Mouse (Mus musculus): ENCODE results near the gene Gm36028. TPM values are rescaled to one million over a fixed set of nuclear protein-coding genes. Genes with fewer than 3 reads are reported as not detected.

Gene Gm36028
- polyA plus RNA-seq, 1 experiment from 2014 or later = 1.1 TPM

DNA sequence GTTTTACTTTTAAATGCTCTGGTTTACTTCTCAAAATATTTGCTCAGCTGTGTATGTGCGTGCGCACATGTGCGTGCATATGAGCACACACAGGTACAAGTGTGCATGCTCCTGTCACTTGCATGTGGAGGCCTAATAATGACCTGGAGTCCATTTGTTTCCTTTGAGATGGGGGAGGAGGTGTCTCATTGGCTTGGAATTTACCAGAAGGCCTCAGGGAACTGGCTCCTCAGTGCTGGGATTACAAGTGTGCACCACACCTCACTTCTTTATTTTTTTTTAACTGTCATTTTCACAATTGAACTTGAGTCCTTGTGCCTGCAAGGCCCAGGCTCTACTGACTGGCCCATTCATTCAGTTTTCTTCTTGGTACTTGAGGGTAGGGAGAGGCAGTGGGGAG, 16.5 kb upstream of the Gm36028 start:
- Histone ChIP-seq H3K4me3 (replicated peaks) (no peak overlapping the region), H3K9ac (no peak overlapping the region), H3K36me3 (peaks cover 9% of the 10 kb centered on the region), H3K27me3 (replicated peaks) (no peaks in the 10 kb centered on the region), H3K27ac (no peak overlapping the region), H3K4me2 (no peak overlapping the region), H3K4me1 (no peaks in the 10 kb centered on the region), H3K9me3 (no peaks in the 10 kb centered on the region)
- 92% methylated on average over 3 of the region's 3 CpGs for WGBS
- ATAC-seq (ENCODE audit: insufficient read depth, low FRiP score, low read depth) = no peak

DNA sequence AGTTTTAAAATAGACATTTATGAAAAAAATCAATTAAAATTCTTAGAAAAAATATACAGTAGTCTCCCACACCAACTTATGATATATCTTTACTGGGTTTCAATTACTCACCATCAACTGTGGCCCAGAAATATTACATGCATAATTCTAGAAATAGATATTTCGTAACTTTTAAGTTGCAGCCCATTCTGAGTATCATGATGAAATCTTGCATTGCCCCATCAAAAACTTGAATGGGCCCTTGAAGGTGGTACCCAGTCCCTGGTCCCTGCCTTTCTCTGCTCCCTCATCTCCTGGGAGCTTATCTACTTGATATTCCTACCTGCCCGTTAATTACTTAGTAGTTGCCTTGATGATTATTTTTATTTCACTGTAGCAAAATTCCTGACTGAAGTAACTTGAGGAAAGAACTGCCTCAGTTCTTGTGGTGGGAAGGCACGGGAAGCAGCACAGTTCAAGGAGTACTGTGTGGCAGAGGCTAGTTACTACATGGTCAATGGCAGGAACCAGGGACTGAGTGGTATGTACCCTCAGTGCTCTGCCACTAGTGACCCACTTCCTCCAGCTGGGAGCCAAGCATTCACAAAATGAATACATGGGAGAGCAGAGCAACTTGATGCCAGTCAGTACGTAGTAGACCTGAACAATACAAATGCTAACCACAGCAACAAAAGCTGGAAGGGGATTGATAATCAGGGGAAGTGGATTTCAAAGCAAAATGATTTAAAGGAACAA, 13.7 kb upstream of the Gm36028 start:
- 89% methylated on average over 4 of the region's 4 CpGs for WGBS
- Histone ChIP-seq H3K27me3 (replicated peaks) (no peaks in the 10 kb centered on the region), H3K4me3 (replicated peaks) (no peak overlapping the region), H3K27ac (no peak overlapping the region), H3K4me1 (peaks cover 15% of the 10 kb centered on the region), H3K36me3 (0 out of 2 replicates have a peak, but pooled peaks cover 2% of the 10 kb centered on the region), H3K9ac (no peak overlapping the region), H3K9me3 (no peaks in the 10 kb centered on the region), H3K4me2 (no peak overlapping the region)
- ATAC-seq (ENCODE audit: insufficient read depth, low FRiP score, low read depth) = no peak

DNA sequence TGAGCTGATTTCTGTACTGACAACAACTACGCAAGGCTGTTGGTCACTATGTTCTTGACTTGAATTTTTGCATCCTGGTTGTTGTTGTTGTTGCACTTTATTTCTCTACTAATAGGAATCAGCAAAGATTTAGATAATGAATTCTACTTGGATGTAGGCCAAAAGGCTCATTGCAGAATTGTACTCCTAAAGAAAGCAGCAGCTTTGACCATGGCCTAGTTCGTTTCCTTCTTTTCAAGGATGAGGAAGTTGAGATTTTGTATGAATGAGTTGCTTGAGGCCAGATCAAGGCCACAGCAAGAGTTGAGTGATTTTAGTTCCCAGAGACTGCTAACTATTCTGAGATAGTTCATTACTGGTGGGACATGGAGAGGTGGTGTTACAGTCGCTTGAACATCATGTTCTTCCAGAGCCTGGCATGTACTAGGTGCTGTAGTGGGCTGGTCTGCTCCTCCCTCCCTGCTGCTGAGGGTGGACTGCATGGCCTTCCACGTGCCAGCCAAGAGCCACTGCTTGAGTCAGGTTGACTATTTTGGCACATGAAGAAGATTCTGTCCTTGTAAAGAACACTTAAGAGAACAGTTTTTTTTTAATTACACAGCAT, 10.3 kb upstream of the Gm36028 start:
- H3K4me3 ChIP-seq (replicated peaks) = no peak overlapping the region
- 70% methylated on average over 4 of the region's 4 CpGs for WGBS
- H3K9ac ChIP-seq = no peak overlapping the region
- peaks cover 16% of the 10 kb centered on the region for H3K4me1 ChIP-seq
- no peak overlapping the region for H3K27ac ChIP-seq
- no peaks in the 10 kb centered on the region for H3K27me3 ChIP-seq (replicated peaks)
- H3K4me2 ChIP-seq = peak overlapping the region; percentile 11; the same call in 1 of the 2 replicates
- ATAC-seq (ENCODE audit: insufficient read depth, low FRiP score, low read depth) = no peak
- no peaks in the 10 kb centered on the region for H3K9me3 ChIP-seq
- H3K36me3 ChIP-seq = 0 out of 2 replicates have a peak, but pooled peaks cover 2% of the 10 kb centered on the region

DNA sequence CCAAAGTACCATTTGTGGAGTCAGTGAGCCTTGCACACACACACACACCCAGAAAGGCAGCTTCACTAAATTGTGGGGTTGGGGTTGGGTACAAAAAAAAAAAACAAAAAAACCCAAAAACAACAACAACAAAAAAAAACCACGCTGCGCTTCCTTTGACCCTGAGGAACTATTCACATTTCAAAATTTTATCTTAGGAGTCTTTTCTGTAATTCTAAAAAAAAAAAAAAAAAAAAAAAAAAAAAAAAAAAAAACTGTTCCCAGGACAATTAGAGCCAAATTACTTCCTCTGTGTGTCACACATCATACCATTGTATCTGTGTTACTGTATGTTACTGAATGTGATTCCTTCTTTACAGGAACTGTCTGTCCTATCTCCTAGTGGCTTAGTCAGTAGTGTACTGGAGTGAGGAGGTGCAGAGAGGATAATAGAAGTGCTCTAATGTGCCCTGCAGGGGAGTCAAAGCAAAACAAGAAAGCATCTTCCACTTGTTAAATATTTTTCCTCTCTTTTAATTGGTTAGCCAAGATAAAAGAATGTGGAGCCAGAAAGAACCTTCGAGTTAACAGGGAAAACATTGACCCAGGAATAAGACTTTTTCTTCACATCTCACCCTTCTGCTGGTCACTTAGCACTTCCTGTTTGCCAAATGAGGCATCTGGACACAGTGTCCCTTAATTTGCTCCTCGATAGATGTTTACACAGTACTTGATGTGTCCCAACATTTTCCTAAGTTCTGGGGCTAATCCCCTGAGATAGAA, 8.7 kb upstream of the Gm36028 start:
- Histone ChIP-seq H3K4me2 (peak overlapping the region; percentile 64), H3K9me3 (no peaks in the 10 kb centered on the region), H3K4me3 (replicated peaks) (peak overlapping the region; percentile 99), H3K27me3 (replicated peaks) (no peaks in the 10 kb centered on the region), H3K27ac (peak overlapping the region; percentile 98), H3K4me1 (peaks cover 16% of the 10 kb centered on the region), H3K9ac (peak overlapping the region; percentile 77), H3K36me3 (0 out of 2 replicates have a peak, but pooled peaks cover 2% of the 10 kb centered on the region)
- ATAC-seq (ENCODE audit: insufficient read depth, low FRiP score, low read depth) = no peak
- WGBS = 20% methylated on average over 4 of the region's 4 CpGs

DNA sequence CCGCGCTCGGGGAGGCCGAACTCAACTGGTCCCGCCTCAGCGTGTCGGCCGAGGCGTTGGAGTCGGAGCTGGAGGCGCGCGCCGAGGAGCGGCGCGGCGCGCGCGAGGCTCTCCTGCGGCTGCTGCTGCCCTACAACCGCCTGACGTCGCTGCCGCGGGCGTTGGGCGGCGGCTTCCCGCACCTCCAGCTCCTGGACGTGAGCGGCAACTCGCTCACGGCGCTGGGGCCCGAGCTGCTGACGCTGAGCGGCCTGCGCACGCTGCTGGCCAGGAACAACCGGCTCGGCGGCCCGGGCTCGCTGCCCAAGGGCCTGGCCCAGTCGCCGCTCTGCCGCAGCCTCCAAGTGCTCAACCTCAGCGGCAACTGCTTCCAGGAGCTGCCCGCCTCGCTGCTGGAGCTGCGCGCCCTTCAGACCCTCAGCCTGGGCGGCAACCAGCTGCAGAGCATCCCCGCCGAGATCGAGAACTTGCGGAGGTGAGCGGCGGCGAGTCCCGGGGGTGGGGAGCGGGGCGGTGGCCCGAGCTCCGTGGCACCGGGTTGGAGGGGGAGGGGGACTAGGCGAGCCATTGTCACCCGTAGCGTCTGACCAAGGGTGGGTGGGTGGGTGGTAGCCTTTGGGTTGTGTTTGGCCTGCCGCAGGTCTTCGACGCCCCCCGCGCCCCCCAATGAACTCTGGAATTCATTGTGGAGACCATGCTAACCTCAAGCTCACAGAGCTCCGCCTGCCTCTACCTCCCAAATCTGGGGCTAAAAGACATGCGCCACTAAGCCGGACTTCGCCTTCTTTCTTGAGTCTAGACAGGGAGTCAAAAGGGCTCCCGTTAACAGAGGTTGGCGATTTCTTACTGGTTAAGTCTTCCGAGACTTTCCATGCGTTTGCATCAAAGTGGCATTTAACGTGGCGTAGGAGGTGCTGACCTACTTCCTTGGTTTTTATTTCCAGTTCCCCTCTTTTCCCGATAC, 7.8 kb upstream of the Gm36028 start:
- peak; percentile 65 for ATAC-seq (ENCODE audit: insufficient read depth, low FRiP score, low read depth)
- 0 out of 2 replicates have a peak, but pooled peaks cover 2% of the 10 kb centered on the region for H3K36me3 ChIP-seq
- peak overlapping the region; percentile 64 for H3K4me2 ChIP-seq
- peaks cover 16% of the 10 kb centered on the region for H3K4me1 ChIP-seq
- peak overlapping the region; percentile 99 for H3K4me3 ChIP-seq (replicated peaks)
- under 1% methylated on average over 86 of the region's 87 CpGs for WGBS
- peak overlapping the region; percentile 77 for H3K9ac ChIP-seq
- no peaks in the 10 kb centered on the region for H3K9me3 ChIP-seq
- peak overlapping the region; percentile 98 for H3K27ac ChIP-seq
- no peaks in the 10 kb centered on the region for H3K27me3 ChIP-seq (replicated peaks)

DNA sequence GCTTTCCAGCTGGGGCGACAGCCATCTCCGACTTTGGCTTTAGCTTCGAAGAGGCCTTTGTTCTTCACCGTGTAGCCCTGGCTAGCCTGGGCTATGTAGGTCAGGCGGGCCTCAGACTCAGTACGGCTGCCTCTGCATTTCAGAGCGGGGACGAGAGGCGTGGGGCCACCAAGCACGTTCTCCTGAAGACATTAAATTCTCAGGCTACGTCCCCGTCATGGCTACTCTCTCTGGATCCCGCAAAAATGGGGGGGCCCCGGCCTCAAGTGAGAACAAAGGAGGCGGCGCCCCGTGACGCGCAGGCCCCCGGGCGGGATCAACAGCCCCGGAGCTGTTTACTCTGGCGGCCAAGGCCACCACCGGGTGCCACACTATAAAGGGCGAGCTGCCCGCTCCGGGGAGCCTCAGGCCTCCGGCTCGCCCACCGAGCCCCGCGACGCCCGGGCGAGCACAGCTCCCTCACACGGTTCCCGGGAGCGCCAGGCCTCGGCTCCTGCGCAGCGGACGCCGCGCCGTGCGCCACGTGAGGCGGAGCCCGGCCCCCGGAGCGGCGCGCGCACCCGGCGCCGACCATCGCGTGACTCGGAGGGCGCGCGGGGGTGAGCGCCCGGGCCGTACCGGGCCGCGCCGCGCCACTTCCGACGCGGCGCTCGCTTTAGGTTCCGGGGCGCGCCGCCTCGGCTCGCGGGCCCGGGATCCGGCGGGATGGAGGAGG, 7.0 kb upstream of the Gm36028 start, which contains the start of gene Lrrc58:
Lrrc58 (plus strand) TSS at position 599 of the 715 bp plus-strand sequence.
- under 1% methylated on average over 56 of the region's 86 CpGs for WGBS
- H3K9me3 ChIP-seq = no peaks in the 10 kb centered on the region
- peak; percentile 92 for ATAC-seq (ENCODE audit: insufficient read depth, low FRiP score, low read depth)
- H3K4me1 ChIP-seq = peaks cover 16% of the 10 kb centered on the region
- H3K9ac ChIP-seq = peak within 1 kb of the TSS; percentile 77
- H3K36me3 ChIP-seq = 0 out of 2 replicates have a peak, but pooled peaks cover 2% of the 10 kb centered on the region
- peak within 1 kb of the TSS; percentile 98 for H3K27ac ChIP-seq
- peak within 1 kb of the TSS; percentile 99 for H3K4me3 ChIP-seq (replicated peaks)
- peak within 1 kb of the TSS; percentile 64 for H3K4me2 ChIP-seq
- H3K27me3 ChIP-seq (replicated peaks) = no peaks in the 10 kb centered on the region

DNA sequence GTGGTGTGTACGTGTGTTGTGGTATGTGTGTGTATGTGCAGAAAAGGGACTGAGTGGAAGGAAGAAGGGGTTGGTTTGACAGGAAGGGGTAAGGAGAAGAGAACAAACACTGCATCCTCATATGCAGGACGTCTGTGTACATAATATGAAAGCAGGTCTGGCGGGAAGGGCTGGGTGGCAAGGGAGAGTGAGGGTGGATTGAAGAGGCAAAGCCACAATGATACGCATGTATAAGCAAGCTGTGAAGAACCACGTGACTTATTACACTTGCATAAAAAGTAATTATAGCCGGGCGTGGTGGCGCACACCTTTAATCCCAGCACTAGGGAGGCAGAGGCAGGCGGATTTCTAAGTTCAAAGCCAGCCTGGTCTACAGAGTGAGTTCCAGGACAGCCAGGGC, 4.9 kb upstream of the Gm36028 start:
- Histone ChIP-seq H3K9me3 (no peaks in the 10 kb centered on the region), H3K27me3 (replicated peaks) (no peaks in the 10 kb centered on the region), H3K9ac (no peak overlapping the region), H3K4me3 (replicated peaks) (no peak overlapping the region), H3K4me2 (no peak overlapping the region), H3K27ac (no peak overlapping the region), H3K36me3 (0 out of 2 replicates have a peak, but pooled peaks cover 2% of the 10 kb centered on the region), H3K4me1 (peaks cover 10% of the 10 kb centered on the region)
- WGBS = 82% methylated on average over 9 of the region's 9 CpGs
- ATAC-seq (ENCODE audit: insufficient read depth, low FRiP score, low read depth) = no peak

DNA sequence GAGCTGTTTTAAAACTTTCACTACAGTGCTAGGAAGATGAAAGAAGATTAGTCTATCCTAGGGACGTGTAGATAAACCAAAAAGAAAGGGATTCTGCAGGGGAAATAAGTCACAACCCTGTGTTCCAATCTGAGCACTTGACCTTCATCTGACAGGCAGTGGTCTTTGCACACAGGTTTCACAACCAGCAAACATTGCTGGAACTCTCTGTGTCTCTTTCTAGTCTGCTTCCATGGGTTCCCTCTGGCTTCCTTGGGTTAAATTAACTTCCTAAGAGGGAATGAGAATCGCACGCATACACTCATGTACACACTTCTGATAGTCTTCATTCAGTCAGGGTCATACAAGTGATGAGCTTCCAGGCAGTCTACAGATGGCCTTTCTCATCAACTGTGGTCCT, 2.9 kb upstream of the Gm36028 start:
- Histone ChIP-seq H3K27me3 (replicated peaks) (no peaks in the 10 kb centered on the region), H3K4me3 (replicated peaks) (no peak overlapping the region), H3K4me1 (no peaks in the 10 kb centered on the region), H3K27ac (no peak overlapping the region), H3K9ac (no peak overlapping the region), H3K4me2 (no peak overlapping the region), H3K9me3 (no peaks in the 10 kb centered on the region), H3K36me3 (no peaks in the 10 kb centered on the region)
- 74% methylated on average over 3 of the region's 3 CpGs for WGBS
- no peak for ATAC-seq (ENCODE audit: insufficient read depth, low FRiP score, low read depth)

DNA sequence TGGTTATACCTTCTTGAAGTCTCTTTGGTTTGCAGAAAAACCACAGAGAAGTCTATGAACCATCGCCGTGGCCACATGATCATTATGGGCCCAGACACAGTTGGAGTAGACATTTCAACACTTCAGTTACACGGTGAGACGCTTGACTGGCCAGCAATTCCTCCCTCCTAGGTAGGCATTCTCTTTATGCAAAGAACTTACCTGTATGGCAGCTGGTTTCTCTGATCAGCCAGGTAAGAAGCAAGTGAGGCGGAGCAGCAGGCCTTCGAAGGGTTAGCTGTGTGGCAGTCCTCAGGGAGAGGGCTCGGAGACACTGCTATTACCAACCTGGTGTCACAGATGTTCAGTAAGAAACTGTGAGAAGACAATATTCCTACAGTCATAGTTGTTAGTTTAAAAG, 733 bp downstream of the Gm36028 start:
- H3K4me2 ChIP-seq = no peak overlapping the region
- H3K4me1 ChIP-seq = no peaks in the 10 kb centered on the region
- H3K27me3 ChIP-seq (replicated peaks) = no peaks in the 10 kb centered on the region
- WGBS = 83% methylated on average over 7 of the region's 7 CpGs
- H3K4me3 ChIP-seq (replicated peaks) = no peak overlapping the region
- H3K36me3 ChIP-seq = no peaks in the 10 kb centered on the region
- no peak overlapping the region for H3K9ac ChIP-seq
- no peak for ATAC-seq (ENCODE audit: insufficient read depth, low FRiP score, low read depth)
- H3K27ac ChIP-seq = no peak overlapping the region
- no peaks in the 10 kb centered on the region for H3K9me3 ChIP-seq

DNA sequence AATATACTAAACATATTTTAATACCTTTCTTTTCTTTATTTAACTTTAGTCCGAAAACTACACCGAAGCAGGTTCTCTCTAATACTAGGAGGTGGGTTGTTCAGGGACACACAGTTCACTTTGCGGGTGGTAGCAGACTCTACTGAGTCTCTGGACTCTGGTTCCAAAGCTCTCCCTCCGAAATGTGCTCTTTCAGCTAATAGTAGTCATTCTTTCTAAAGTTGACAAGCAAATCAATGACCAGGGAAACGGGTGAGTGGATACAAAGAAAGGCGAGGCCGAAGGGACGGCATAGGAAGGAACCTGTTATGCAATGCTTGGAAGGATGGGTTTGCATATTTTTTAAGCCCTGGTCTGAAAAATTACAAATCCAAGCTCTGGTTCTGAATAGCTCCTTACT, 3.5 kb downstream of the Gm36028 start:
- no peaks in the 10 kb centered on the region for H3K36me3 ChIP-seq
- no peak for ATAC-seq (ENCODE audit: insufficient read depth, low FRiP score, low read depth)
- H3K4me1 ChIP-seq = 0 out of 2 replicates have a peak, but pooled peaks cover 4% of the 10 kb centered on the region
- H3K27me3 ChIP-seq (replicated peaks) = no peaks in the 10 kb centered on the region
- no peaks in the 10 kb centered on the region for H3K9me3 ChIP-seq
- H3K4me3 ChIP-seq (replicated peaks) = no peak overlapping the region
- 56% methylated on average over 8 of the region's 8 CpGs for WGBS
- no peak overlapping the region for H3K27ac ChIP-seq
- no peak overlapping the region for H3K4me2 ChIP-seq
- H3K9ac ChIP-seq = no peak overlapping the region

Data from stomach, embryonic 15.5 days (tissue).